Mouse (Mus musculus) midbrain, embryonic 14.5 days (tissue): ENCODE data around the gene Adss. TPM values are rescaled to one million over a fixed set of nuclear protein-coding genes. Genes with fewer than 3 reads are reported as not detected.

Experiments used
- ATAC-seq: fragments of 200-750 bp; cut with Nextera tagmentation; 2 replicates; pipeline ENCODE4 v1.8.0; 2017; ENCODE audit warnings: moderate number of reproducible peaks, moderate library complexity; ENCODE audit not compliant: low FRiP score, low TSS enrichment
- DNase-seq: peaks from one replicate; pipeline ENCODE4 v3.0.0-alpha.2; 2015
- H3K27ac ChIP-seq: fragments of 300-500 bp; sonication (generic); replicated peaks from 2 replicates; pipeline ENCODE4 v1.5.1; 2014; ENCODE audit warnings: mild to moderate bottlenecking, low read depth, low read length, moderate library complexity
- H3K27me3 ChIP-seq: fragments of 300-500 bp; sonication (generic); 2 replicates; pipeline ENCODE4 v1.6.1; 2014; ENCODE audit warnings: low read length, control low read depth, mixed read lengths; ENCODE audit not compliant: control insufficient read depth, insufficient read depth
- H3K36me3 ChIP-seq: fragments of 300-500 bp; sonication (generic); 2 replicates; pipeline ENCODE4 v1.6.1; 2014; ENCODE audit warnings: low read length, control low read depth; ENCODE audit not compliant: control insufficient read depth, insufficient read depth
- H3K4me1 ChIP-seq: fragments of 300-500 bp; sonication (generic); 2 replicates; pipeline ENCODE4 v1.6.1; 2014; ENCODE audit warnings: mild to moderate bottlenecking, antibody characterized with exemption, low read length, control low read depth; ENCODE audit not compliant: control insufficient read depth, insufficient read depth
- H3K4me2 ChIP-seq: fragments of 300-500 bp; sonication (generic); 2 replicates; pipeline ENCODE4 v1.6.1; 2014; ENCODE audit warnings: mild to moderate bottlenecking, low read length, moderate library complexity
- H3K4me3 ChIP-seq: fragments of 300-500 bp; sonication (generic); replicated peaks from 2 replicates; pipeline ENCODE4 v1.5.1; 2014; ENCODE audit warnings: low read depth, low read length
- H3K9ac ChIP-seq: fragments of 300-500 bp; sonication (generic); replicated peaks from 2 replicates; pipeline ENCODE4 v1.6.1; 2014; ENCODE audit warnings: mild to moderate bottlenecking, low read length, moderate library complexity
- H3K9me3 ChIP-seq: fragments of 300-500 bp; sonication (generic); 2 replicates; pipeline ENCODE4 v1.6.1; 2016; ENCODE audit warnings: low read length, control low read depth, mixed read lengths; ENCODE audit not compliant: control insufficient read depth
- WGBS: fragments of 180-500 bp; shearing (Covaris S2); extraction: QIAGEN DNeasy Blood & Tissue Kit; methylation state at CpG from one replicate; pipeline ENCODE4 v1.1.7; 2014; 5-methylcytosine and 5-hydroxymethylcytosine counted together
- polyA plus RNA-seq: library from polyadenylated mRNA; unstranded; fragments of >200 nt; fragmentation: Nextera tagmentation; extraction: Ambion mirVana; gene quantifications from 2 replicates; pipeline ENCODE4 v1.2.1, GENCODE M21; 2014

Adss gene
- polyA plus RNA-seq, 1 experiment from 2014 or later, result 54.3 TPM

- 66% methylated on average over 6 of the region's 6 CpGs for WGBS
These were observed 58.7 kb downstream of the Adss start for GRCm38 (mm10) chr1:177737505-177738105.

GRCm38 (mm10) chr1:177731973-177732372, 64.3 kb downstream of the Adss start:
- no peak for ATAC-seq
- Histone ChIP-seq H3K9ac (no peak overlapping the region), H3K36me3 (no peaks in the 10 kb centered on the region), H3K27ac (no peak overlapping the region), H3K4me3 (no peak overlapping the region), H3K9me3 (no peaks in the 10 kb centered on the region), H3K4me1 (0 out of 2 replicates have a peak, but pooled peaks cover 4% of the 10 kb centered on the region), H3K27me3 (no peaks in the 10 kb centered on the region), H3K4me2 (no peak overlapping the region)
- no peak for DNase-seq
- WGBS, result 93% methylated on average over 3 of the region's 3 CpGs

More at GRCm38 (mm10) chr1:177737505-177738105, 58.7 kb downstream of the Adss start:
- DNase-seq (no peak), ATAC-seq (no peak)
- Histone ChIP-seq H3K4me1 (no peaks in the 10 kb centered on the region), H3K4me3 (no peak overlapping the region), H3K27me3 (no peaks in the 10 kb centered on the region), H3K27ac (no peak overlapping the region), H3K4me2 (no peak overlapping the region), H3K9ac (no peak overlapping the region), H3K36me3 (no peaks in the 10 kb centered on the region), H3K9me3 (no peaks in the 10 kb centered on the region)

GRCm38 (mm10) chr1:177729043-177730024, 67.0 kb downstream of the Adss start, which contains the start of gene 1700016C15Rik:
Gene 1700016C15Rik, plus strand, starts transcription at chr1:177729814.
- H3K27ac ChIP-seq, result no peak within 1 kb of the TSS
- no peak within 1 kb of the TSS for H3K9ac ChIP-seq
- H3K4me3 ChIP-seq, result no peak within 1 kb of the TSS
- DNase-seq (peak; percentile 39), ATAC-seq (no peak)
- no peaks in the 10 kb centered on the region for H3K27me3 ChIP-seq
- H3K4me1 ChIP-seq, result 0 out of 2 replicates have a peak, but pooled peaks cover 4% of the 10 kb centered on the region
- H3K36me3 ChIP-seq, result no peaks in the 10 kb centered on the region
- H3K9me3 ChIP-seq, result no peaks in the 10 kb centered on the region
- 29% methylated on average over 11 of the region's 11 CpGs for WGBS
- no peak within 1 kb of the TSS for H3K4me2 ChIP-seq

GRCm38 (mm10) chr1:177727883-177728525, 68.3 kb downstream of the Adss start:
- WGBS, result 90% methylated on average over 3 of the region's 3 CpGs
- Histone ChIP-seq H3K27me3 (no peaks in the 10 kb centered on the region), H3K9me3 (no peaks in the 10 kb centered on the region), H3K4me1 (0 out of 2 replicates have a peak, but pooled peaks cover 4% of the 10 kb centered on the region), H3K4me2 (no peak overlapping the region), H3K27ac (no peak overlapping the region), H3K9ac (no peak overlapping the region), H3K4me3 (no peak overlapping the region), H3K36me3 (no peaks in the 10 kb centered on the region)
- no peak for ATAC-seq
- DNase-seq, result no peak

- ATAC-seq, result no peak
- Histone ChIP-seq H3K9ac (no peak overlapping the region), H3K9me3 (no peaks in the 10 kb centered on the region), H3K27me3 (no peaks in the 10 kb centered on the region), H3K36me3 (no peaks in the 10 kb centered on the region), H3K4me1 (0 out of 2 replicates have a peak, but pooled peaks cover 4% of the 10 kb centered on the region), H3K27ac (no peak overlapping the region), H3K4me3 (no peak overlapping the region), H3K4me2 (no peak overlapping the region)
- no peak for DNase-seq
- WGBS, result 75% methylated on average over 5 of the region's 5 CpGs
These were observed 69.4 kb downstream of the Adss start for GRCm38 (mm10) chr1:177726870-177727269.

- WGBS, result 83% methylated on average over 4 of the region's 4 CpGs
- no peak overlapping the region for H3K4me3 ChIP-seq
- no peaks in the 10 kb centered on the region for H3K27me3 ChIP-seq
- no peaks in the 10 kb centered on the region for H3K9me3 ChIP-seq
- no peak overlapping the region for H3K4me2 ChIP-seq
- no peaks in the 10 kb centered on the region for H3K4me1 ChIP-seq
- H3K9ac ChIP-seq, result no peak overlapping the region
- ATAC-seq, result no peak
- H3K36me3 ChIP-seq, result no peaks in the 10 kb centered on the region
- no peak for DNase-seq
- H3K27ac ChIP-seq, result no peak overlapping the region
These were observed 72.5 kb downstream of the Adss start for GRCm38 (mm10) chr1:177723786-177724185.

GRCm38 (mm10) chr1:177719029-177719427, 77.3 kb downstream of the Adss start:
- no peaks in the 10 kb centered on the region for H3K9me3 ChIP-seq
- 89% methylated on average over 3 of the region's 3 CpGs for WGBS
- H3K36me3 ChIP-seq, result no peaks in the 10 kb centered on the region
- H3K9ac ChIP-seq, result no peak overlapping the region
- H3K4me2 ChIP-seq, result no peak overlapping the region
- ATAC-seq, result no peak
- no peak overlapping the region for H3K4me3 ChIP-seq
- no peak overlapping the region for H3K27ac ChIP-seq
- H3K27me3 ChIP-seq, result no peaks in the 10 kb centered on the region
- DNase-seq, result no peak
- H3K4me1 ChIP-seq, result no peaks in the 10 kb centered on the region

GRCm38 (mm10) chr1:177718340-177719028, 77.8 kb downstream of the Adss start:
- peak; percentile 23 for DNase-seq
- H3K9me3 ChIP-seq, result no peaks in the 10 kb centered on the region
- no peak overlapping the region for H3K27ac ChIP-seq
- no peak overlapping the region for H3K4me3 ChIP-seq
- H3K27me3 ChIP-seq, result no peaks in the 10 kb centered on the region
- WGBS, result 59% methylated on average over 11 of the region's 11 CpGs
- no peak for ATAC-seq
- H3K4me1 ChIP-seq, result no peaks in the 10 kb centered on the region
- H3K4me2 ChIP-seq, result no peak overlapping the region
- no peaks in the 10 kb centered on the region for H3K36me3 ChIP-seq
- H3K9ac ChIP-seq, result no peak overlapping the region
